Mouse (Mus musculus) embryonic facial prominence, embryonic 11.5 days (tissue): Measurements from ENCODE around the gene Cd2ap. TPM values are rescaled to one million over a fixed set of nuclear protein-coding genes. Genes with fewer than 3 reads are reported as not detected.

Experiments
- ATAC-seq: fragments of 200-750 bp; cut with Nextera tagmentation; replicated peaks from 2 replicates; pipeline ENCODE4 v1.8.0; 2017; ENCODE audit warnings: low read depth; ENCODE audit not compliant: insufficient number of reproducible peaks, low FRiP score, low TSS enrichment
- DNase-seq: peaks from one replicate; pipeline ENCODE4 v3.0.0-alpha.2; 2015; ENCODE audit warnings: low spot score
- H3K27ac ChIP-seq: fragments of 300-500 bp; sonication (generic); replicated peaks from 2 replicates; pipeline ENCODE4 v1.5.1; 2014; ENCODE audit warnings: mild to moderate bottlenecking, low read depth, low read length, control low read depth
- H3K27me3 ChIP-seq: fragments of 300-500 bp; sonication (generic); 2 replicates; pipeline ENCODE4 v1.6.1; 2014; ENCODE audit warnings: mild to moderate bottlenecking, low read length, moderate library complexity, mixed read lengths; ENCODE audit not compliant: control insufficient read depth, insufficient read depth
- H3K36me3 ChIP-seq: fragments of 300-500 bp; sonication (generic); replicated peaks from 2 replicates; pipeline ENCODE4 v1.6.1; 2014; ENCODE audit warnings: low read depth, mild to moderate bottlenecking, low read length, moderate library complexity, mixed read lengths; ENCODE audit not compliant: control insufficient read depth, insufficient read depth
- H3K4me1 ChIP-seq: fragments of 300-500 bp; sonication (generic); 2 replicates; pipeline ENCODE4 v1.6.1; 2014; ENCODE audit warnings: low read length, mixed read lengths; ENCODE audit not compliant: control insufficient read depth, insufficient read depth
- H3K4me2 ChIP-seq: fragments of 300-500 bp; sonication (generic); 2 replicates; pipeline ENCODE4 v1.6.1; 2014; ENCODE audit warnings: low read depth, mild to moderate bottlenecking, control low read depth, low read length, moderate library complexity
- H3K4me3 ChIP-seq: fragments of 300-500 bp; sonication (generic); 2 replicates; pipeline ENCODE4 v1.5.1; 2014; ENCODE audit warnings: low read depth, low read length, control low read depth
- H3K9ac ChIP-seq: fragments of 300-500 bp; sonication (generic); replicated peaks from 2 replicates; pipeline ENCODE4 v1.6.1; 2014; ENCODE audit warnings: mild to moderate bottlenecking, control low read depth, low read length
- H3K9me3 ChIP-seq: fragments of 300-500 bp; sonication (generic); replicated peaks from 2 replicates; pipeline ENCODE4 v1.6.1; 2016; ENCODE audit warnings: mild to moderate bottlenecking, low read length, inconsistent platforms, mixed read lengths; ENCODE audit not compliant: control insufficient read depth
- WGBS: fragments of 180-500 bp; shearing (Covaris S2); extraction: QIAGEN DNeasy Blood & Tissue Kit; methylation state at CpG from one replicate; pipeline ENCODE4 v1.1.7; 2014; 5-methylcytosine and 5-hydroxymethylcytosine counted together
- polyA plus RNA-seq: library from polyadenylated mRNA; unstranded; fragments of >200 nt; fragmentation: Nextera tagmentation; extraction: Ambion mirVana; gene quantifications from 2 replicates; pipeline ENCODE4 v1.2.1, GENCODE M21; 2014

Gene Cd2ap
- polyA plus RNA-seq, 1 experiment from 2014 or later: 17.5 TPM

GRCm38 (mm10) chr17:42857506-42857905 is 19.0 kb downstream of the Cd2ap start:
- Histone ChIP-seq H3K27me3 (no peaks in the 10 kb centered on the region), H3K27ac (no peak overlapping the region), H3K36me3 (no peaks in the 10 kb centered on the region), H3K9me3 (no peaks in the 10 kb centered on the region), H3K9ac (no peak overlapping the region), H3K4me3 (no peak overlapping the region), H3K4me1 (no peaks in the 10 kb centered on the region), H3K4me2 (no peak overlapping the region)
- no peak for DNase-seq
- WGBS: 85% methylated on average over 3 of the region's 3 CpGs
- ATAC-seq: no peak

- H3K9me3 ChIP-seq: no peaks in the 10 kb centered on the region
- 84% methylated on average over 2 of the region's 2 CpGs for WGBS
- no peaks in the 10 kb centered on the region for H3K27me3 ChIP-seq
- ATAC-seq: no peak
- no peaks in the 10 kb centered on the region for H3K4me1 ChIP-seq
- no peaks in the 10 kb centered on the region; the same call in 1 of the 2 replicates for H3K36me3 ChIP-seq
- H3K27ac ChIP-seq: no peak overlapping the region
- no peak overlapping the region for H3K4me2 ChIP-seq
- DNase-seq: no peak
- H3K9ac ChIP-seq: no peak overlapping the region
- no peak overlapping the region for H3K4me3 ChIP-seq
These were observed 29.4 kb downstream of the Cd2ap start for GRCm38 (mm10) chr17:42847108-42847507.

GRCm38 (mm10) chr17:42837193-42837592 is 39.3 kb downstream of the Cd2ap start:
- Histone ChIP-seq H3K36me3 (no peaks in the 10 kb centered on the region), H3K27me3 (no peaks in the 10 kb centered on the region), H3K4me2 (no peak overlapping the region), H3K9ac (no peak overlapping the region), H3K4me1 (no peaks in the 10 kb centered on the region), H3K27ac (no peak overlapping the region), H3K9me3 (no peaks in the 10 kb centered on the region), H3K4me3 (no peak overlapping the region)
- 88% methylated on average over 2 of the region's 2 CpGs for WGBS
- DNase-seq (no peak), ATAC-seq (no peak)

- H3K27ac ChIP-seq: no peak overlapping the region
- no peaks in the 10 kb centered on the region for H3K27me3 ChIP-seq
- H3K9ac ChIP-seq: no peak overlapping the region
- no peaks in the 10 kb centered on the region for H3K4me1 ChIP-seq
- H3K9me3 ChIP-seq: no peaks in the 10 kb centered on the region
- H3K4me2 ChIP-seq: no peak overlapping the region
- H3K36me3 ChIP-seq: no peaks in the 10 kb centered on the region
- 92% methylated on average over 8 of the region's 8 CpGs for WGBS
- no peak overlapping the region for H3K4me3 ChIP-seq
- ATAC-seq (no peak), DNase-seq (no peak)
These were observed 53.7 kb downstream of the Cd2ap start for GRCm38 (mm10) chr17:42822787-42823186.

- no peak for DNase-seq
- no peak overlapping the region for H3K4me2 ChIP-seq
- H3K9me3 ChIP-seq: no peaks in the 10 kb centered on the region
- H3K4me1 ChIP-seq: no peaks in the 10 kb centered on the region
- no peak overlapping the region for H3K27ac ChIP-seq
- no peaks in the 10 kb centered on the region for H3K27me3 ChIP-seq
- H3K4me3 ChIP-seq: no peak overlapping the region
- no peak overlapping the region for H3K9ac ChIP-seq
- no peak for ATAC-seq
- H3K36me3 ChIP-seq: no peaks in the 10 kb centered on the region; the same call in 1 of the 2 replicates
- WGBS: 96% methylated on average over 3 of the region's 3 CpGs
These were observed 61.1 kb downstream of the Cd2ap start for GRCm38 (mm10) chr17:42815374-42815773.

GRCm38 (mm10) chr17:42792412-42792975 is 84.0 kb downstream of the Cd2ap start:
- H3K27me3 ChIP-seq: no peaks in the 10 kb centered on the region
- no peak overlapping the region for H3K4me3 ChIP-seq
- no peak overlapping the region for H3K27ac ChIP-seq
- no peaks in the 10 kb centered on the region for H3K4me1 ChIP-seq
- no peaks in the 10 kb centered on the region for H3K36me3 ChIP-seq
- DNase-seq (no peak), ATAC-seq (no peak)
- 83% methylated on average over 2 of the region's 2 CpGs for WGBS
- H3K9me3 ChIP-seq: no peaks in the 10 kb centered on the region
- no peak overlapping the region for H3K9ac ChIP-seq
- no peak overlapping the region for H3K4me2 ChIP-seq

GRCm38 (mm10) chr17:42790787-42791186 is 85.7 kb downstream of the Cd2ap start:
- H3K27me3 ChIP-seq: no peaks in the 10 kb centered on the region
- DNase-seq (no peak), ATAC-seq (no peak)
- no peak overlapping the region for H3K9ac ChIP-seq
- no peaks in the 10 kb centered on the region for H3K9me3 ChIP-seq
- H3K36me3 ChIP-seq: no peaks in the 10 kb centered on the region
- 91% methylated on average over 1 of the region's 1 CpGs for WGBS
- no peak overlapping the region for H3K4me2 ChIP-seq
- no peak overlapping the region for H3K27ac ChIP-seq
- no peaks in the 10 kb centered on the region for H3K4me1 ChIP-seq
- no peak overlapping the region for H3K4me3 ChIP-seq

GRCm38 (mm10) chr17:42789723-42790122 is 86.7 kb downstream of the Cd2ap start:
- Histone ChIP-seq H3K27me3 (no peaks in the 10 kb centered on the region), H3K4me2 (no peak overlapping the region), H3K27ac (no peak overlapping the region), H3K4me3 (no peak overlapping the region), H3K9me3 (no peaks in the 10 kb centered on the region), H3K4me1 (no peaks in the 10 kb centered on the region), H3K9ac (no peak overlapping the region), H3K36me3 (no peaks in the 10 kb centered on the region)
- ATAC-seq (0 out of 2 replicates have a peak, but pooled peaks have one; percentile 34), DNase-seq (no peak)
- 77% methylated on average over 2 of the region's 2 CpGs for WGBS
